Mouse (Mus musculus) 3134 (cell line): ENCODE results near the gene Amhr2.

Experiments
- DNase-seq: peaks from one replicate; pipeline ENCODE4 v3.0.0-alpha.2; 2011; ENCODE audit warnings: low spot score; ENCODE audit not compliant: insufficient read length; ENCODE audit errors: extremely low read depth

The Amhr2 gene

DNA sequence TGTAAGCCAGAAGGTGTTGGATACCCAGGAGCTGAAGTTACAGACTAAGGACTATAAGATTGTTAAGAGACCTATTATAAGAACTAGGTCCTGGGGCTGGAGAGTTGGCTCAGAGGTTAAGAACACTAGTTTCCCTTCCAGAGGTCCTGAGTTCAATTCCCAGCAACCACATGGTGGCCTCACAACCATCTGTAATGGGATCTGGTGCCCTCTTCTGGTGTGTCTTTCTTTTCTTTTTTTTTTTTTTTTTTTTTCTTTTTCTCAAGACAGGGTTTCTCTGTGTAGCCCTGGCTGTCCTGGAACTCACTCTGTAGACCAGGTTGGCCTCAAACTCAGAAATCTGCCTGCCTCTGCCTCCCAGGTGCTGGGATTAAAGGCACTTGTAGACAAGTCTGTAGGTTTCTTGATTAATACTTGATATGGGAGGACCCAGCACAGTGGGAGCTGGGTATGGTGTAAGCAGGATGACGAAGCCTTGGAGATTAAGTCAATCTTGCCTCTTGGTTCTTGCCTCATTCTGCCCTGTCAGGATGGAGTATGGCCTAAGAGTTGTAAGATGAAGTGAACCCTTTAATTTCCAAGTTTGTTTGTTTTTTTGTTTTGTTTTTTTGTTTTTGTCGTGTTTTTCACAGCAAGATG lies 21.4 kb upstream of the Amhr2 start:
- no peak for DNase-seq

- no peak for DNase-seq
These were observed 20.5 kb upstream of the Amhr2 start for GRCm38 (mm10) chr15:102424657-102425056.

GRCm38 (mm10) chr15:102426963-102427362 lies 18.2 kb upstream of the Amhr2 start:
- DNase-seq: no peak

- no peak for DNase-seq
These were observed 13.1 kb upstream of the Amhr2 start for GRCm38 (mm10) chr15:102432046-102432445.

DNA sequence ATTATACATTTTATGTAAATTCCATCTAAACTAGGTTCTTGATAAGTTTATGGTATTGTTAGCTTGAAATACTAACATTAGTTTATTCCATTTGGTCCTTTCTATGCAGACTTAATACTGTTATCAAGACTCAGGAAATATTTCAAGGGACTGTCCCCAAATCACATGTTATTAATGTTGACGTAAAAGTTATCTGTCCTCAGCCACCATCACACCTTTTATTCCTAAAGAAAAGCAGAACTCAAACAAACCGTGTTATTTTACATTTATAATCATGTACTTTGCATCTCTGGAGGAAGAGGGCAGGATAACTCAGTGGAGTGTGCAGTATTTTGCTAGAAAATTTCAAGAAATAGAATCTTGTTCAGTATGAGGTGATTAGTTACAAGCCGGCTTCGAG lies 12.0 kb upstream of the Amhr2 start:
- DNase-seq: no peak

GRCm38 (mm10) chr15:102442490-102442889 lies 2.7 kb upstream of the Amhr2 start:
- DNase-seq: peak; percentile 30

DNA sequence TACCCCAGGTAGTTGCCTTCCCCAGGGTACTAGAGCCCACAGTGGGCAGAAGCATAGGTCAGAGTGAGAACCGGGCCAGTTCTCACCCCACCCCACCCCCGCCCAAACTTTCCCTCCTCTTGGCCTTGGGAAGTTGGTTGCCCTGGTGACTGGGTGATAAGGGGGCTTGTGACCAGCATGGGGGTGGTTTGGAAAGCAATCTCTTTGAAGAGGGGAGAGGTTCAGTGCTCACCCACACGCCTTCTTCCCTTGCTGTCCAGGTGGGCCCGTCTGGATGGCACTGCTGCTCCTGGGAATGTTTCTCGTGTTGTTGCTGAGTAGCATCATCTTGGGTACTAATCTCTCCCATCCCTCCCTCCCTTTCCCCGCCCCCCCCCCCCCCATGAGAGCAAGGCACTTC lies 1.3 kb downstream of the Amhr2 start:
- no peak for DNase-seq

- DNase-seq: no peak
These were observed 4.2 kb downstream of the Amhr2 start for GRCm38 (mm10) chr15:102449366-102449765.

DNA sequence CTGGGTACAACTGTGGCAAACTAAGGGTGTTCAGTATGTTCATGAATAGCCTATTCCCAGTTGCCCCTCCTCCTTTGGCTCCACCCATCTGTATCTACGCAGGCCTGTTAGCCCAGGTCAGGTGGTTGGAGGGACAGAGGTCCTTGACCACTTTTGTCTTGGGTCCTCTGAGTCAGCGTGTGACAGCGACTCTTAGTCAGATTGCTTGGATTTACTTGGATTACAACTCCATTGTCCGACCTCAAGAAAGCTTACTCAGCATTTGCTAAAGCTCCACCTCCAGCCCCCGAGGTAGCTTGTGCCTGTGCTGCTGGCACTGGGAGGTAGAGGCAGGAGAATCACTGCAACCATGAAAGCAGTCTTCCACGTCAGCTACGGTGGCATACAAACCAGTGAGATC lies 5.8 kb downstream of the Amhr2 start:
- DNase-seq: peak; percentile 74

DNA sequence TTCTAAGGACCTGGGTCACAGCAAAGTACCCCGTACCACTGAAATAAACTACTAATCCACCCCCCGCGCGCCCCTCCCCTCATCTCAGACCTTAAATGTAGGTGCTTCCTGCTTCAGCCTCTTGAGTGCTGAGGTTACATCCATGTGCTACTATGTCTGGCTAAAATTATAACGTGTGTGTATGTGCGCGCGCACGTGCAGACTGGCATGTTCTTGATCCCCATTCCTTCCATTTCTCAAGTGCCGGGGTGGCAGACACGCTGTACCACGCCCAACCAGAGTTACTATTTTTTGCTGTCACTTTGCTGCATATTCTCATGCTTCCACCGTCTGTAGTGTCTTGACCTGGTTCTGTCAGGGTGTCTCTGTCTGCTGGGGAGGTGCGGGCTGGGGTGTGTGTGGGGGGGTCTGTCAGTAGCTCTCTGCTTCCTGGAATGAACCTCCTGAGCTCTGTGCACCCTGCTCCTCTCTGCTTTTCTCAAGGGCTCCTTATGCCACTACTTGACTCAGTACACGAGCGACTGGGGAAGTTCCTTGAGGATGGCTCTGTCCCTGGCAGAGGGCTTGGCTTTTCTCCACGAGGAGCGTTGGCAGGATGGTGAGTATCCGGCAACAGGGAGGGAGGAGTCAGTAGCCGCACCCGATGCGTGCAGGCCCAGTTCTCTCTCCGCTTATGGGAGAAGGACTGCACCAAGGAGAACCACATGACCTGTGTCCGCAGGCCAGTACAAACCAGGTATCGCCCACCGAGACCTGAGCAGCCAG lies 6.7 kb downstream of the Amhr2 start:
- DNase-seq: peak; percentile 84

DNA sequence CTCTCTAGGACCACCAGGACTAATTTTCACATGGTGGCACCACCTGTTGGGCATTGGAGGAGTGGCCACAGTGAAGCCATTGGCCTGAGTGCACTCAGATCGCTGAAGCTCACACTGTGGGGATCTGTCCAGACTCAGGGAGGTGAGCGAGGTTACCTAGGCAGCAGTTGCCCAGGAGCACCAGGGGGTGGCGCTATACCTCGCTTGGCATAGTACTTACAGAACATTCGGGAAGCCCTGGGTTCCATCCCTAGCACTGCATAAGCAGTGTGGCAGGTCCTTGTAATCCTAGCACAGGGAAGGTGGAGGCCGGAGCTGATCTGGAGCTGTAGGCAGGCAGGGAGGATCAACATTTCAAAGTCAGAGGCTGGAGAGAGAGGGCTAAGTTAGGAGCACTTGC lies 10.8 kb downstream of the Amhr2 start:
- DNase-seq: no peak

GRCm38 (mm10) chr15:102458050-102458736 lies 13.0 kb downstream of the Amhr2 start:
- no peak for DNase-seq

DNA sequence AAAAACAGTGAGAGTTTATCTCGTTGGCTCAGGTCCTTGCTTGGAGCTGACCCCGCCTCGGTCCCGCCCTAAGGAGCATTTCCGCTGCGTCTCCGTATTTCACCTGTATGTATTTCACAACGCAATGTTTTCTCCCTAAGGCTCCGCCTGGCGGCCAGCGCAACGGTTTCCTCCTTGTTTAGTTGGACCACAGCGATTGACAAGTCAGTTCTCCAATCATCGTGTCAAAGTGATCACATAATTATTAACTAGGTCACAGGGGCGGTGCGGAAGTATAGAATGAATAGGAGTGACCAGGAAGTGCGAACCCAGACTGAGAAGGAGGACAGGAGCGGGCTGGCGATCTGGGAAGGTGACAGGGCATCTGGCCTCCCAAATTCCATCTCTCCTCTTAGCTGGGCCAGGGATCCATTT lies 13.7 kb downstream of the Amhr2 start, which contains the start of gene Prr13:
TSS of gene Prr13 (plus strand) at position 125 of the 414 bp plus-strand sequence.
- peak; percentile 85 for DNase-seq

GRCm38 (mm10) chr15:102459381-102459780 lies 14.2 kb downstream of the Amhr2 start:
- DNase-seq: no peak

- DNase-seq: no peak
These were observed 14.7 kb downstream of the Amhr2 start for GRCm38 (mm10) chr15:102459847-102460246.

GRCm38 (mm10) chr15:102460409-102460808 lies 15.2 kb downstream of the Amhr2 start:
- DNase-seq: no peak

- DNase-seq: no peak
These were observed 15.8 kb downstream of the Amhr2 start for GRCm38 (mm10) chr15:102460971-102461370.

DNA sequence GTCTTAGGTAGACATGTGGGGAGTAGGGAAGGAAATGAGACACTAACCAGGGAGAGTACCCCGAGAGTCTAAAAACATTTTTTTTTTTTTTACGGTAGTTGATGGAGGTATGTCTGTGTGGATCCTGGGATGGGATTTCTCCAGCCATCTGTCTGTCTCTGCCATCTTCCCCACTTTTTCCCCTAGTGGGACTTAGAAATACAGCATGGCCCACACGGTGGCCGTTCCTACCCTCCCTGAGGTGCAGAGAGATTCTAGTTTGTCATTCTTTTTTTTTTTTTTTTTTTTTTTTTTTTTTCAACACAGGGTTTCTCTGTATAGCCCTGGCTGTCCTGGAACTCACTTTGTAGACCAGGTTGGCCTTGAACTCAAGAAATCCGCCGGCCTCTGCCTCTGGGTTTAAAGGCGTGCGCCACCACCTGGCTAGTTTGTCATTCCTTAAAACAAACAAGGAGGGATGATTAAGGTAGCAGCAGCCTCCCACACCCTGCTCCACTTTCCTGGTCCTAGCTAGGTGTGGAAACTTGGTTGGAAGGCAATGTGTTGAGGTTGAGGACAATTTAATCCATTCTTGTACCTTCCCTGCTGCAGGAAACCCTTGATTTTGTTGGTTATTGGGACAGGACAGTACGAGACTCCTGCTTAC lies 16.4 kb downstream of the Amhr2 start:
- DNase-seq: no peak

DNA sequence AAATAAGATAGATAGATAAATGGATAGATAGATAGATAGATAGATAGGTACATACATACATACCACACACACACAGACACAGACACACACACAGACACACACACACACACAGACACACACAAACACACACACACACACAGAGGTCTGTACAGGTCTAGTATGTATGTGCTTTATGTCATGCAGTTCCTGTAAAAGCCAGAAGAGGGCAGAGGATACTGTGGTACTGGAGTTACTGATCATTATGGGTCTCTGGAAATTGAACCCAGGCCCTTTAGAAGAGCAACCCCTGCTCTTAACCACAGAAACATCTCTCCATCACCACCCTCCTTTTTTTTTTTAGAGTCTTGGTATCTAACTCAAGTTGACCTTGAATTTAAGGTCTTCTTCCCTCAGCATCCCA lies 18.5 kb downstream of the Amhr2 start:
- no peak for DNase-seq

DNA sequence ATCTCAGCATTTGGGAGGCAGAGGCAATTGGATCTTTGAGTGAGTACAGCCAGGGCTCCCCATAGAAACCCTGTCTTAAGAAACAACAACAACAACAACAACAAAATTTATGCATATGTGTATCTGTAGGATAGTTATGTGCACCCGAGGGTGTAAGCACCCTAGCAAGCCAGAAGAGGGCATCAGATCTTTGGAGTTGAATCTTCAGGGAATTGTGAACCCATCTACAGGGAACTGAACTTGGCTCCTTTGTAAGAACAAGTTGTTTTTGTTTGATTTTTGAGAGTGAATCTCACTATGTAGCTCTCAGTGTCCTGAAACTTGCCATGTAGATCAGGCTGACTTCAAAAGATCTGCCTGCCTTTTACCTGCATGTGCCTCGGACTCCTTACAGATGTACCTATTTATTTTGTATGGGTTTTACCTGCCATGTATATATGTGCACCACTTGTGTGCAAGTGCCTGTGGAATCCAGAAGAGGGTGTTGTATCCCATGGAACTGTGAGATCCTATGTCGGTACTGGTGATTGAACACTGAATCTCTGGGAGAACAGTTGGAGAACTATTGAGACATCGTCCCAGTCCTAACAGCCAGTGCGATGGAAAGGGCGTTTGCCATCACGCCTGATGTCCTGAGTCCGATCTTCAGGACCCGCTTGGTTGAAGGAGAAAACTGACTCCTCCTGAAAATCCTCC lies 23.7 kb downstream of the Amhr2 start:
- no peak for DNase-seq

DNA sequence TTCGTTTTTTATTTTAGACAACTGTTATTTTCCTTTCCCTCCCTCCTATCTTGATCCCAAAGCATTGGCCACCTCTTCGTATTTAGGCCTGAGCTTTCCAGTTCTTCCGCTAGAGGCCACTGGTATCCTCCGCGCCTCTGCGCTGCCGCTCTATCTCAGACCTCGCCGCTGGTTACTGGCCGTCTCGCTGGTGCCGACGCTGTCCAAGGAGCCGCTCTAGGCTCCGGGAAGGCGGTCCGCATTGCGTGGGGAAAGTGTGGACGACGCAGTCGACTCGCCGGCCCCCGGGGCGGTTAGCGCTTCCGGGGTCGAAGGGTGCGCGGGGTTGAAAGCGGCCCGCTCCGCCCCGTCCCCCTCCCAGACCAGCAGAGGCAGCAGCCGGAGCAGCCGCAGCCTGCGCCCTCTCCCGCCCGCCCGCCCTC lies 25.0 kb downstream of the Amhr2 start, which contains the start of gene Pcbp2:
TSS of gene Pcbp2 (plus strand) at position 357 of the 422 bp plus-strand sequence.
- peak; percentile 97 for DNase-seq
